Mouse (Mus musculus) G1E (cell line): ENCODE measurements around the gene Sumo2. TPM values are rescaled to one million over a fixed set of nuclear protein-coding genes. Genes with fewer than 3 reads are reported as not detected.
A peak's percentile ranks its signal among the peaks of the same experiment; 100 is the strongest.

Source experiments
- ATAC-seq: 2 replicates; pipeline ENCODE4 v1.8.0; 2016; ENCODE audit warnings: mild to moderate bottlenecking; ENCODE audit not compliant: insufficient number of reproducible peaks, poor library complexity, low FRiP score, severe bottlenecking; ENCODE audit errors: extremely low read depth
- DNase-seq: peaks from one replicate; pipeline ENCODE4 v3.0.0; 2012; ENCODE audit warnings: low spot score
- H3K27me3 ChIP-seq: 2 replicates; pipeline ENCODE4 v1.6.1; 2012; ENCODE audit warnings: mild to moderate bottlenecking, low read length, inconsistent platforms; ENCODE audit not compliant: insufficient read depth
- H3K36me3 ChIP-seq: replicated peaks from 2 replicates; pipeline ENCODE3; 2012; ENCODE audit warnings: mild to moderate bottlenecking, inconsistent platforms
- H3K4me1 ChIP-seq: 2 replicates; pipeline ENCODE4 v1.6.1; 2012; ENCODE audit warnings: low read depth, low read length, inconsistent platforms, mixed read lengths; ENCODE audit not compliant: insufficient read depth
- H3K4me3 ChIP-seq: 2 replicates; pipeline ENCODE4 v1.5.1; 2012; ENCODE audit warnings: low read depth, mild to moderate bottlenecking, inconsistent platforms, low read length, moderate library complexity, mixed read lengths
- H3K9me3 ChIP-seq: replicated peaks from 2 replicates; pipeline ENCODE4 v1.6.1; 2012; ENCODE audit warnings: inconsistent platforms
- CTCF ChIP-seq: IDR thresholded peaks from 2 replicates; pipeline ENCODE4 v1.5.1; 2012; ENCODE audit warnings: low read depth, low read length, inconsistent platforms, mixed read lengths
- GATA1 ChIP-seq: IDR thresholded peaks from 2 replicates; pipeline ENCODE4 v1.6.1; 2012; ENCODE audit warnings: borderline replicate concordance, low read length, inconsistent platforms, mixed read lengths
- GATA2 ChIP-seq: IDR thresholded peaks from 2 replicates; pipeline ENCODE4 v1.6.1; 2012; ENCODE audit warnings: low read depth, low read length, inconsistent platforms, borderline replicate concordance
- POLR2AphosphoS5 ChIP-seq: IDR thresholded peaks from 2 replicates; pipeline ENCODE4 v1.6.1; 2012; ENCODE audit warnings: low read depth, low read length, inconsistent platforms; ENCODE audit not compliant: insufficient replicate concordance
- TAL1 ChIP-seq: conservative IDR thresholded peaks from 2 replicates; pipeline ENCODE4 v1.6.1; 2012; ENCODE audit warnings: low read depth, low read length, inconsistent platforms, mixed read lengths
- polyA plus RNA-seq: library from polyadenylated mRNA; stranded (reverse); fragments of >175 nt; gene quantifications from 2 replicates; pipeline ENCODE4 v1.2.3, GENCODE M21; 2012
- total RNA-seq, 2 experiments: library from RNA; stranded (forward) in 1 of 2; stranded (reverse) in 1 of 2; fragments of 200-1000 nt in 1 of 2; fragments of >200 nt in 1 of 2; fragmentation: Nextera tagmentation in 1 of 2; gene quantifications; 2 replicates each; pipeline ENCODE4 v1.2.3; 2014 to 2017

The Sumo2 gene
- total and polyA plus RNA-seq, 3 experiments: 421 to 642 (median 491) TPM

- H3K4me3 ChIP-seq: no peak overlapping the region
- H3K27me3 ChIP-seq: no peaks in the 10 kb centered on the region
- no peak for TF ChIP-seq CTCF
- no peak for TF ChIP-seq GATA1
- TF ChIP-seq TAL1: no peak
- DNase-seq (no peak), ATAC-seq (no peak)
- peaks cover 49% of the 10 kb centered on the region for H3K36me3 ChIP-seq
- H3K9me3 ChIP-seq: no peaks in the 10 kb centered on the region
- H3K4me1 ChIP-seq: peaks cover 9% of the 10 kb centered on the region; the same call in 1 of the 2 replicates
Observed at GRCm38 (mm10) chr11:115521080-115521479, 15.0 kb downstream of the Sumo2 start.

GRCm38 (mm10) chr11:115520218-115520617 lies 15.9 kb downstream of the Sumo2 start:
- DNase-seq (no peak), ATAC-seq (no peak)
- H3K4me1 ChIP-seq: peaks cover 3% of the 10 kb centered on the region
- TF ChIP-seq GATA2: no peak
- no peak for TF ChIP-seq GATA1
- TF ChIP-seq POLR2AphosphoS5: no peak
- no peak for TF ChIP-seq CTCF
- TF ChIP-seq TAL1: no peak
- H3K27me3 ChIP-seq: no peaks in the 10 kb centered on the region
- no peaks in the 10 kb centered on the region for H3K9me3 ChIP-seq
- H3K4me3 ChIP-seq: no peak overlapping the region
- peaks cover 41% of the 10 kb centered on the region for H3K36me3 ChIP-seq

GRCm38 (mm10) chr11:115519581-115519980 lies 16.5 kb downstream of the Sumo2 start:
- DNase-seq (no peak), ATAC-seq (no peak)
- Histone ChIP-seq H3K4me3 (no peak overlapping the region), H3K36me3 (peaks cover 34% of the 10 kb centered on the region), H3K27me3 (no peaks in the 10 kb centered on the region), H3K9me3 (no peaks in the 10 kb centered on the region), H3K4me1 (peaks cover 5% of the 10 kb centered on the region)
- TF ChIP-seq CTCF: no peak
- TF ChIP-seq TAL1: no peak
- no peak for TF ChIP-seq POLR2AphosphoS5
- TF ChIP-seq GATA2: no peak
- TF ChIP-seq GATA1: no peak

GRCm38 (mm10) chr11:115518693-115519092 lies 17.4 kb downstream of the Sumo2 start:
- no peaks in the 10 kb centered on the region for H3K9me3 ChIP-seq
- H3K27me3 ChIP-seq: no peaks in the 10 kb centered on the region
- peaks cover 26% of the 10 kb centered on the region for H3K36me3 ChIP-seq
- TF ChIP-seq TAL1: no peak
- no peak for TF ChIP-seq GATA2
- TF ChIP-seq GATA1: no peak
- DNase-seq (no peak), ATAC-seq (no peak)
- no peak overlapping the region for H3K4me3 ChIP-seq
- H3K4me1 ChIP-seq: peaks cover 7% of the 10 kb centered on the region

- no peaks in the 10 kb centered on the region for H3K27me3 ChIP-seq
- no peak for TF ChIP-seq CTCF
- TF ChIP-seq TAL1: no peak
- no peak for TF ChIP-seq GATA1
- TF ChIP-seq POLR2AphosphoS5: no peak
- TF ChIP-seq GATA2: no peak
- ATAC-seq: no peak
- DNase-seq: no peak
- peaks cover 20% of the 10 kb centered on the region for H3K36me3 ChIP-seq
- no peak overlapping the region for H3K4me3 ChIP-seq
- no peaks in the 10 kb centered on the region for H3K9me3 ChIP-seq
- peaks cover 19% of the 10 kb centered on the region for H3K4me1 ChIP-seq
Observed at GRCm38 (mm10) chr11:115516942-115517341, 19.1 kb downstream of the Sumo2 start.

GRCm38 (mm10) chr11:115515021-115515420 lies 21.1 kb downstream of the Sumo2 start:
- TF ChIP-seq CTCF: no peak
- no peak for TF ChIP-seq GATA2
- no peak for TF ChIP-seq TAL1
- no peak for TF ChIP-seq GATA1
- TF ChIP-seq POLR2AphosphoS5: no peak
- DNase-seq (no peak), ATAC-seq (no peak)
- no peaks in the 10 kb centered on the region for H3K27me3 ChIP-seq
- no peaks in the 10 kb centered on the region for H3K9me3 ChIP-seq
- peaks cover 38% of the 10 kb centered on the region for H3K4me1 ChIP-seq
- H3K36me3 ChIP-seq: peaks cover 18% of the 10 kb centered on the region
- H3K4me3 ChIP-seq: no peak overlapping the region; the same call in 1 of the 2 replicates

GRCm38 (mm10) chr11:115514238-115514663 lies 21.8 kb downstream of the Sumo2 start, which contains the start of gene Jpt1:
TSS of gene Jpt1 (minus strand) at chr11:115514387.
- TF ChIP-seq GATA2: no peak
- TF ChIP-seq POLR2AphosphoS5: peak; percentile 95; the same call in 1 of the 2 replicates

More at GRCm38 (mm10) chr11:115514238-115514663, 21.8 kb downstream of the Sumo2 start, which contains the start of gene Jpt1:
- ATAC-seq (peak; percentile 93), DNase-seq (peak; percentile 93)
- no peaks in the 10 kb centered on the region for H3K9me3 ChIP-seq
- H3K36me3 ChIP-seq: peaks cover 22% of the 10 kb centered on the region
- H3K4me1 ChIP-seq: peaks cover 43% of the 10 kb centered on the region
- H3K27me3 ChIP-seq: no peaks in the 10 kb centered on the region
- H3K4me3 ChIP-seq: peak within 1 kb of the TSS; percentile 96
